Mouse (Mus musculus) hematopoietic multipotent progenitor cell, adult 10-12 weeks (in vitro differentiated cells): Measurements from ENCODE around the gene Ms4a3. TPM values are rescaled to one million over a fixed set of nuclear protein-coding genes. Genes with fewer than 3 reads are reported as not detected.

ENCODE experiments used
- polyA plus RNA-seq: library from polyadenylated mRNA; stranded (reverse); fragments of >175 nt; gene quantifications from 2 replicates; pipeline ENCODE4 v1.2.3, GENCODE M21; 2012; ENCODE audit warnings: low replicate concordance

Gene Ms4a3
- 0.11 TPM in 1 of 2 replicates, not detected in the other for polyA plus RNA-seq

DNA sequence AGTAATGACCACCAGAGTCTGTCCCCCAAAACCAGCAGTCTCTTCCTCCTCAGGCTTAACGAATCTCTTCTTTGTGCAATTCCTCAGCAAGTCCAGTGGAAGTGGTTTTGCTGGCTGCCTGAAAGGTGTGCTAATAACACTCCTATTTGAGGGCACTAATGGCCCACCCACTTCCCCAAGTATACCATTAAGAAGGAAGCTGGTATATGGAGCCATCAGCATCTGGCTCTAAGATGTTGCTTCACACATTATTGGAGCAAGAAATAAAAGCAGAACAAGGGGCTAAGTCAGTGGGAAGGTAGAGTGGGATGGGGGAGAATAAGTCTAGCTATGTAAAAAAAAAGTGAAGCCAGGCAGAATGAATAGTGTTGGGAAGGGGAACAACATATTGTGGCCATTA is at the start of gene Ms4a3:
Ms4a3 (minus strand) TSS at position 120 of the 400 bp plus-strand sequence.

DNA sequence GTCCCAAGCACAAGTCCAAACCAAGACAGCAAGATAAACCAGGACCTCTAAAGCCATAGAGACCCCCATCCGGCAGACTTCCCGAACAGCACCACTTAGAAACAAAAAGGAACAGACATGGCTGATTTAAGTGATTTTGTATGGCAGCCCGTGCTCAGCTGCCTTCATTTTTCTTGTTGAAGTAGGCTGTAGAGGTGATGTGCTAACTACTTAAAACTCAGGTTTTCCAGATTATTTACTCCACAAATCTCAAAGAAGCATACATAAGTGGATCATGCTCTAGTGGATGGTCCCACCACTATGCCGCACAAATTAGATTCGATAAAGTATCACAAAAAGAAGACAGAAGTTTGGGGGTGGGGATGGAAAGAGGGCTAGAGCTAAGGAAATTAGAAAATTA is 19.8 kb upstream of the Ms4a3 start, which contains the start of gene Oosp2:
Oosp2 (minus strand) TSS at position 101 of the 400 bp plus-strand sequence.

DNA sequence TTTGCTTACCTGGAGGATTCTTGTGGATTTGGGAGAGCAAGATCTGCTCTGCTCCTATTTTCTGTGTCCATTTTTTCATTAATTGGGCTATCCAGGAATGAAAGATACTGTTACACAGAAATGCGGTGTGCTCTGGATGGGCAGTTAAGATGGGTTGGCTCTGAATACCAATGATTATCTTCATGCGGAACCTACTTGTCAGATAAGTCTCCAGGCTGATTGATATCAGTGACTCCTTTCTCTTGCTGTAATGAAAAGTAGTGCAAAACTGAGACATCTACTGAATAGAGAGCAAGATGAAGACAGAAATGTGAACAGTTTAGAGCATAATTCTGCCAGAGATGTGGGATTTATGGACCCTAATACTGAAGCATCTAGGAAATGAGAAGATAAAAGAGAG is 17.1 kb downstream of the Ms4a3 start, which contains the start of gene Ms4a2:
Ms4a2 (minus strand) TSS at position 169 of the 400 bp plus-strand sequence.

DNA sequence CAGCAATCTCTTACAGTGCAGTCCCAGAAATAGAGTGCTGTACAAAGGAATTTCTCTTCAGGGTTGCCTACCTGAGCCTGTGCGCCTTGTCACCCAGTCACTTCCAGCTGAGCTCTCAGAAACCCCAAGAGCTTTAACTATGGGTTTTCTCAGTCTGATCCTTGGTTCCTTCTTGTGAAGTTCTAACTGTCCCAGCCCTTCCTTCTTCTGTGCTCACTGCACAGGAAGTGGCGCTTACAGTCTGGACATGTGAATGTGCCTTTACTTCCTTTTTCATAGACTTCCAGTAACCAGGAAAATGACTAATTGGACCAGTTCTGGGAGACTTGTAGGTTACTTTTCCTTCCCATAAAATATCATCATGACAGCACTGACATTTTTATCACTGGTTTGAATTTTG is 36.0 kb downstream of the Ms4a3 start, which contains the start of gene Ms4a6d:
Ms4a6d (minus strand) TSS at position 247 of the 400 bp plus-strand sequence.

Other genes with a start within 250 kb of the Ms4a3 start
- gene Ms4a4c, start 236.1 kb downstream of the Ms4a3 start, polyA plus RNA-seq, result 2.2 and 13.7 TPM in 2 replicates
- gene Ms4a4b, start 197.3 kb downstream of the Ms4a3 start, polyA plus RNA-seq, result 75.3 and 75.9 TPM in 2 replicates
- 5.7 and 8.1 TPM in 2 replicates for gene Ms4a6c, start 171.5 kb downstream of the Ms4a3 start, polyA plus RNA-seq
- gene Gm8369, start 154.9 kb downstream of the Ms4a3 start, polyA plus RNA-seq, result 1.1 and 8.0 TPM in 2 replicates
- 15.2 and 18.3 TPM in 2 replicates for gene Ms4a6b, start 124.3 kb downstream of the Ms4a3 start, polyA plus RNA-seq
- 0.22 TPM in 1 of 2 replicates, not detected in the other for gene Ms4a4d, start 104.0 kb downstream of the Ms4a3 start, polyA plus RNA-seq
- gene Ms4a6d, start 36.0 kb downstream of the Ms4a3 start, polyA plus RNA-seq, result 2.6 and 2.9 TPM in 2 replicates
- 0.08 and 0.22 TPM in 2 replicates for gene Ms4a2, start 17.1 kb downstream of the Ms4a3 start, polyA plus RNA-seq
- gene Oosp2, start 19.7 kb upstream of the Ms4a3 start, polyA plus RNA-seq, result not detected in 2 replicates
- gene Oosp1, start 50.3 kb upstream of the Ms4a3 start, polyA plus RNA-seq, result 0.17 and 0.20 TPM in 2 replicates
- gene Oosp3, start 56.2 kb upstream of the Ms4a3 start, polyA plus RNA-seq, result not detected in 2 replicates
- not detected in 2 replicates for gene Gif, start 106.7 kb upstream of the Ms4a3 start, polyA plus RNA-seq
- gene Mrpl16, start 129.5 kb upstream of the Ms4a3 start, polyA plus RNA-seq, result 0.78 and 12.6 TPM in 2 replicates
- 3.0 and 10.9 TPM in 2 replicates for gene Stx3, start 178.6 kb upstream of the Ms4a3 start, polyA plus RNA-seq
- gene Olfr1417, start 198.4 kb upstream of the Ms4a3 start, polyA plus RNA-seq, result not detected in 2 replicates
- not detected in 2 replicates for gene Olfr1418, start 220.2 kb upstream of the Ms4a3 start, polyA plus RNA-seq
- not detected in 2 replicates for gene Olfr1419, start 234.3 kb upstream of the Ms4a3 start, polyA plus RNA-seq
- gene Olfr1420, start 245.7 kb upstream of the Ms4a3 start, polyA plus RNA-seq, result not detected in 2 replicates